Mouse (Mus musculus): ENCODE data around the gene Atp1b3. TPM values are rescaled to one million over a fixed set of nuclear protein-coding genes. Genes with fewer than 3 reads are reported as not detected.

Gene Atp1b3
- polyA plus RNA-seq, 1 experiment from 2014 or later = 153 TPM

- Histone ChIP-seq H3K27me3 (replicated peaks) (no peaks in the 10 kb centered on the region), H3K9me3 (no peaks in the 10 kb centered on the region), H3K4me3 (replicated peaks) (no peak overlapping the region), H3K27ac (no peak overlapping the region), H3K36me3 (no peaks in the 10 kb centered on the region), H3K4me1 (replicated peaks) (no peaks in the 10 kb centered on the region), H3K4me2 (replicated peaks) (no peak overlapping the region), H3K9ac (no peak overlapping the region)
- no peak for ATAC-seq
- 83% methylated on average over 6 of the region's 6 CpGs for WGBS
These were observed 43.7 kb downstream of the Atp1b3 start for GRCm38 (mm10) chr9:96320551-96320980.

GRCm38 (mm10) chr9:96319333-96319732, 44.9 kb downstream of the Atp1b3 start:
- Histone ChIP-seq H3K27me3 (replicated peaks) (no peaks in the 10 kb centered on the region), H3K9ac (no peak overlapping the region), H3K4me1 (replicated peaks) (no peaks in the 10 kb centered on the region), H3K27ac (no peak overlapping the region), H3K9me3 (no peaks in the 10 kb centered on the region), H3K4me2 (replicated peaks) (no peak overlapping the region), H3K4me3 (replicated peaks) (no peak overlapping the region), H3K36me3 (no peaks in the 10 kb centered on the region)
- no peak for ATAC-seq
- WGBS = 92% methylated on average over 5 of the region's 5 CpGs

- 93% methylated on average over 3 of the region's 3 CpGs for WGBS
- ATAC-seq = no peak
- H3K9me3 ChIP-seq = no peaks in the 10 kb centered on the region
- no peaks in the 10 kb centered on the region for H3K36me3 ChIP-seq
- no peak overlapping the region for H3K4me2 ChIP-seq (replicated peaks)
- H3K9ac ChIP-seq = no peak overlapping the region
- H3K27me3 ChIP-seq (replicated peaks) = no peaks in the 10 kb centered on the region
- no peak overlapping the region for H3K4me3 ChIP-seq (replicated peaks)
- no peak overlapping the region for H3K27ac ChIP-seq
- no peaks in the 10 kb centered on the region for H3K4me1 ChIP-seq (replicated peaks)
These were observed 52.2 kb downstream of the Atp1b3 start for GRCm38 (mm10) chr9:96312074-96312473.

- H3K4me3 ChIP-seq (replicated peaks) = no peak overlapping the region
- H3K27ac ChIP-seq = no peak overlapping the region
- no peak overlapping the region for H3K4me2 ChIP-seq (replicated peaks)
- H3K36me3 ChIP-seq = no peaks in the 10 kb centered on the region
- no peaks in the 10 kb centered on the region for H3K4me1 ChIP-seq (replicated peaks)
- H3K9me3 ChIP-seq = no peaks in the 10 kb centered on the region
- 83% methylated on average over 3 of the region's 3 CpGs for WGBS
- no peaks in the 10 kb centered on the region for H3K27me3 ChIP-seq (replicated peaks)
- ATAC-seq = no peak
- H3K9ac ChIP-seq = no peak overlapping the region
These were observed 55.4 kb downstream of the Atp1b3 start for GRCm38 (mm10) chr9:96308816-96309215.

GRCm38 (mm10) chr9:96299324-96300008, 64.8 kb downstream of the Atp1b3 start:
- no peak overlapping the region for H3K9ac ChIP-seq
- no peak overlapping the region for H3K27ac ChIP-seq
- H3K27me3 ChIP-seq (replicated peaks) = no peaks in the 10 kb centered on the region
- 88% methylated on average over 3 of the region's 3 CpGs for WGBS
- no peaks in the 10 kb centered on the region for H3K4me1 ChIP-seq (replicated peaks)
- ATAC-seq = no peak
- H3K4me3 ChIP-seq (replicated peaks) = no peak overlapping the region
- peaks cover 4% of the 10 kb centered on the region; the same call in 1 of the 2 replicates for H3K36me3 ChIP-seq
- H3K9me3 ChIP-seq = no peaks in the 10 kb centered on the region
- H3K4me2 ChIP-seq (replicated peaks) = no peak overlapping the region

- Histone ChIP-seq H3K9me3 (no peaks in the 10 kb centered on the region), H3K27me3 (replicated peaks) (no peaks in the 10 kb centered on the region), H3K4me2 (replicated peaks) (no peak overlapping the region), H3K9ac (no peak overlapping the region), H3K4me3 (replicated peaks) (no peak overlapping the region), H3K27ac (no peak overlapping the region), H3K36me3 (peaks cover 4% of the 10 kb centered on the region; the same call in 1 of the 2 replicates), H3K4me1 (replicated peaks) (no peaks in the 10 kb centered on the region)
- 98% methylated on average over 7 of the region's 7 CpGs for WGBS
- no peak for ATAC-seq
These were observed 72.1 kb downstream of the Atp1b3 start for GRCm38 (mm10) chr9:96292144-96292543.

- Histone ChIP-seq H3K36me3 (no peaks in the 10 kb centered on the region), H3K4me1 (replicated peaks) (no peaks in the 10 kb centered on the region), H3K4me3 (replicated peaks) (no peak overlapping the region), H3K27me3 (replicated peaks) (no peaks in the 10 kb centered on the region), H3K27ac (no peak overlapping the region), H3K4me2 (replicated peaks) (no peak overlapping the region), H3K9me3 (no peaks in the 10 kb centered on the region), H3K9ac (no peak overlapping the region)
- no peak for ATAC-seq
- 25% methylated on average over 1 of the region's 1 CpGs for WGBS
These were observed 79.3 kb downstream of the Atp1b3 start for GRCm38 (mm10) chr9:96284916-96285315.

Other genes starting within 250 kb of the Atp1b3 start
- gene Gk5, start 245.1 kb downstream of the Atp1b3 start, polyA plus RNA-seq (2015; fragmentation: Nextera tagmentation; extraction: Ambion mirVana) = 4.4 and 4.9 TPM in 2 replicates
- gene Tfdp2, start 168.2 kb downstream of the Atp1b3 start, polyA plus RNA-seq (2015; fragmentation: Nextera tagmentation; extraction: Ambion mirVana) = 34.8 and 39.2 TPM in 2 replicates
- gene Rnf7, start 114.2 kb upstream of the Atp1b3 start, polyA plus RNA-seq (2015; fragmentation: Nextera tagmentation; extraction: Ambion mirVana) = 169 and 183 TPM in 2 replicates
- gene Gm28729, start 160.8 kb upstream of the Atp1b3 start, polyA plus RNA-seq (2015; fragmentation: Nextera tagmentation; extraction: Ambion mirVana) = not detected in 2 replicates